Mouse (Mus musculus) embryo, embryonic 9.5 days (tissue): ENCODE measurements around the gene Rai2.

ENCODE experiments used
- DNase-seq: peaks from one replicate; pipeline ENCODE4 v3.0.0-alpha.2; 2017; ENCODE audit errors: extremely low spot score

Rai2 gene

GRCm38 (mm10) chrX:161826186-161826585 is 109.3 kb downstream of the Rai2 start:
- DNase-seq: peak; percentile 26
